Mouse (Mus musculus): ENCODE results near the gene Kazn. TPM values are rescaled to one million over a fixed set of nuclear protein-coding genes. Genes with fewer than 3 reads are reported as not detected.

The Kazn gene
- total RNA-seq, 1 experiment: 14.0 TPM

- Histone ChIP-seq H3K27ac (ENCODE audit: insufficient read depth, low read depth, low read length, poor library complexity, severe bottlenecking) (no peak overlapping the region), H3K4me1 (ENCODE audit: control insufficient read depth in 2 of 2, insufficient read depth in 2 of 2, low read length in 2 of 2, poor library complexity in 1 of 2) (peaks cover 16 to 33% of the 10 kb centered on the region in 2 experiments; a peak in 3 of 4 replicates), H3K9me3 (ENCODE audit: control insufficient read depth, insufficient read depth, low read depth, low read length) (no peaks in the 10 kb centered on the region), H3K4me3 (ENCODE audit: insufficient read depth in 1 of 2, low read depth in 1 of 2, low read length in 2 of 2, poor library complexity in 1 of 2, severe bottlenecking in 1 of 2) (no peak overlapping the region), H3K9ac (ENCODE audit: insufficient read depth, low read depth, low read length, poor library complexity, severe bottlenecking) (no peak overlapping the region), H3K36me3 (ENCODE audit: control insufficient read depth, insufficient read depth, low read length, poor library complexity, severe bottlenecking) (peaks cover 9% of the 10 kb centered on the region; the same call in 1 of the 2 replicates)
- TF ChIP-seq ZC3H11A (IDR thresholded peaks at IDR 0.05; ENCODE audit: borderline replicate concordance, low read depth, low read length): no peak
- TF ChIP-seq HCFC1 (IDR thresholded peaks at IDR 0.05; ENCODE audit: borderline replicate concordance, insufficient read depth, low read length): no peak
- TF ChIP-seq CHD2 (IDR thresholded peaks at IDR 0.05; ENCODE audit: low read depth, low read length): no peak
- TF ChIP-seq ZNF384 (IDR thresholded peaks at IDR 0.05; ENCODE audit: low read depth, low read length): no peak
- TF ChIP-seq MAFK (IDR thresholded peaks at IDR 0.05; ENCODE audit: insufficient read depth, low read depth, low read length): no peak
- no peak for DNase-seq (ENCODE audit: low read depth, low spot score)
- in situ Hi-C loops (cut with MboI; ENCODE audit: low sequenced_read_pairs in 2 of 2, unreplicated experiment in 2 of 2): no loop called here
Measured at GRCm38 (mm10) chr4:142236681-142237080, 2.5 kb downstream of the Kazn start.

DNA sequence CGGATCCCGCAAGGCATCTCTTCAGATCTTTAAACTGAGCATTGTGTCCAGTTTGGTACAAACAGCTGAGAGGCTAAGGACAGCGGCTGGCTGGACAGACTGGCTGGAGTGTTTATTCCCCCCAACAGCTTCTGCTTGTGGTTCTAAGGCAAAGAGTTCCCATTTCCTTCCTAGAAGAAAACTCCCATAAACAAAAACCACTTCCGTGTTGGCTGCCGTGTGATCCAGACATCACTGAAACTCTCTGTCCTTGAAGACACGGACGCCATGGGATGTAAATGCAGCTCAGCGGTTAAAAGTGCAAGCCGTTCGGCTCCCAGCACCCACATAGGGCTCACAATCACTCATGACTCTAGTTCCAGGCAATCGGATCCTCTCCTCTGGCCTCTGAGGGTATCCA, 3.8 kb downstream of the Kazn start:
- in situ Hi-C loops (cut with MboI; ENCODE audit: low sequenced_read_pairs in 2 of 2, unreplicated experiment in 2 of 2): no loop called here
- H3K27ac ChIP-seq (ENCODE audit: insufficient read depth, low read depth, low read length, poor library complexity, severe bottlenecking): peak overlapping the region; percentile 18; the same call in 1 of the 2 replicates
- H3K36me3 ChIP-seq (ENCODE audit: control insufficient read depth, insufficient read depth, low read length, poor library complexity, severe bottlenecking): peaks cover 11% of the 10 kb centered on the region; the same call in 1 of the 2 replicates
- DNase-seq (ENCODE audit: low read depth, low spot score): no peak
- H3K4me1 ChIP-seq (ENCODE audit: control insufficient read depth in 2 of 2, insufficient read depth in 2 of 2, low read length in 2 of 2, poor library complexity in 1 of 2): peaks cover 16 to 38% of the 10 kb centered on the region in 2 experiments; a peak in 3 of 4 replicates
- TF ChIP-seq HCFC1 (IDR thresholded peaks at IDR 0.05; ENCODE audit: borderline replicate concordance, insufficient read depth, low read length): no peak
- no peak for TF ChIP-seq MAFK (IDR thresholded peaks at IDR 0.05; ENCODE audit: insufficient read depth, low read depth, low read length)
- no peak for TF ChIP-seq ZNF384 (IDR thresholded peaks at IDR 0.05; ENCODE audit: low read depth, low read length)
- no peak for TF ChIP-seq CHD2 (IDR thresholded peaks at IDR 0.05; ENCODE audit: low read depth, low read length)
- TF ChIP-seq ZC3H11A (IDR thresholded peaks at IDR 0.05; ENCODE audit: borderline replicate concordance, low read depth, low read length): no peak
- no peaks in the 10 kb centered on the region for H3K9me3 ChIP-seq (ENCODE audit: control insufficient read depth, insufficient read depth, low read depth, low read length)
- no peak overlapping the region for H3K9ac ChIP-seq (ENCODE audit: insufficient read depth, low read depth, low read length, poor library complexity, severe bottlenecking)
- peak overlapping the region in 1 of 2 experiments; percentile 6; a peak in 1 of 4 replicates for H3K4me3 ChIP-seq (ENCODE audit: insufficient read depth in 1 of 2, low read depth in 1 of 2, low read length in 2 of 2, poor library complexity in 1 of 2, severe bottlenecking in 1 of 2)

GRCm38 (mm10) chr4:142234828-142235227, 4.4 kb downstream of the Kazn start:
- in situ Hi-C loops (cut with MboI; ENCODE audit: low sequenced_read_pairs in 2 of 2, unreplicated experiment in 2 of 2): no loop called here

DNA sequence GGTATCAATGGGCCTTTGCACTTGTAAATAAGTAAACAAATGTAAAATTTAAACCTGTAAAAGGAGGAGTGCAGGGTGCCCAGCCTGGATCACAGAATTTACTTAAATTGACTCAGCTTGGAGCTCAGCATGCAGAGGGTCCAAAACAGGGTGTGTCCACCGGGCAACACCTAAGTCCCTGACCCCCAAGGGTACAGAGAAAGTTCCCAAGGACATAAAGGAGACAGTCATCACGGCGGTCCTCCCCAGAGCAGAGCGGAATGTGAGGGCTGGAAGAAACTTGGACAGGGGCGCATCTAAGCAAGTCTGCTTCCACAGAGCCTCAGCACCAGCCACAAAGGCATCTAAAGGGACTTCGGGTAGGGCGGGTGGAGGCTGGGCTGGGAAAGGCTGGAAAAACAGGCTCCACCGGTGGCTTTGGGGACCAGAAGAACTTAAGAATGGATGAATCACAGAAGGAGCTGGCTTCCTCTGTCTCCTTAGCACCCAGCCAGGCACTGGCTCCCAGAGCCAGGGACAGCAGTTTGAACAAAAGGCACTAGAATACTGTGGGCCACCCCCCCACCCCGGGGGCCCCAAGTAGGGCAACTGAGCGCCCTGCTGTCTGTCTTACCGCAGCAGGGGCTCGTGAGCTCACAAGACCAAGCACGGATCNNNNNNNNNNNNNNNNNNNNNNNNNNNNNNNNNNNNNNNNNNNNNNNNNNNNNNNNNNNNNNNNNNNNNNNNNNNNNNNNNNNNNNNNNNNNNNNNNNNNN, 10.2 kb downstream of the Kazn start:
- in situ Hi-C loops (cut with MboI; ENCODE audit: low sequenced_read_pairs in 2 of 2, unreplicated experiment in 2 of 2): no loop called here
- H3K27ac ChIP-seq (ENCODE audit: insufficient read depth, low read depth, low read length, poor library complexity, severe bottlenecking): peak overlapping the region; percentile 34
- H3K4me1 ChIP-seq (ENCODE audit: control insufficient read depth in 2 of 2, insufficient read depth in 2 of 2, low read length in 2 of 2, poor library complexity in 1 of 2): peaks cover 10 to 32% of the 10 kb centered on the region in 2 experiments; a peak in 3 of 4 replicates
- H3K9ac ChIP-seq (ENCODE audit: insufficient read depth, low read depth, low read length, poor library complexity, severe bottlenecking): no peak overlapping the region
- no peaks in the 10 kb centered on the region for H3K9me3 ChIP-seq (ENCODE audit: control insufficient read depth, insufficient read depth, low read depth, low read length)
- DNase-seq (ENCODE audit: low read depth, low spot score): no peak
- no peak overlapping the region for H3K4me3 ChIP-seq (ENCODE audit: insufficient read depth in 1 of 2, low read depth in 1 of 2, low read length in 2 of 2, poor library complexity in 1 of 2, severe bottlenecking in 1 of 2)
- TF ChIP-seq CHD2 (IDR thresholded peaks at IDR 0.05; ENCODE audit: low read depth, low read length) (no peak), MAFK (IDR thresholded peaks at IDR 0.05; ENCODE audit: insufficient read depth, low read depth, low read length) (no peak)
- H3K36me3 ChIP-seq (ENCODE audit: control insufficient read depth, insufficient read depth, low read length, poor library complexity, severe bottlenecking): peaks cover 9% of the 10 kb centered on the region; the same call in 1 of the 2 replicates

More at GRCm38 (mm10) chr4:142234828-142235227, 4.4 kb downstream of the Kazn start:
- Histone ChIP-seq H3K4me1 (ENCODE audit: control insufficient read depth in 2 of 2, insufficient read depth in 2 of 2, low read length in 2 of 2, poor library complexity in 1 of 2) (peaks cover 18 to 37% of the 10 kb centered on the region in 2 experiments; a peak in 3 of 4 replicates), H3K27ac (ENCODE audit: insufficient read depth, low read depth, low read length, poor library complexity, severe bottlenecking) (no peak overlapping the region; the same call in 1 of the 2 replicates), H3K9ac (ENCODE audit: insufficient read depth, low read depth, low read length, poor library complexity, severe bottlenecking) (no peak overlapping the region), H3K36me3 (ENCODE audit: control insufficient read depth, insufficient read depth, low read length, poor library complexity, severe bottlenecking) (peaks cover 11% of the 10 kb centered on the region; the same call in 1 of the 2 replicates), H3K4me3 (ENCODE audit: insufficient read depth in 1 of 2, low read depth in 1 of 2, low read length in 2 of 2, poor library complexity in 1 of 2, severe bottlenecking in 1 of 2) (peak overlapping the region in 1 of 2 experiments; percentile 6; a peak in 1 of 4 replicates), H3K9me3 (ENCODE audit: control insufficient read depth, insufficient read depth, low read depth, low read length) (no peaks in the 10 kb centered on the region)
- TF ChIP-seq HCFC1 (IDR thresholded peaks at IDR 0.05; ENCODE audit: borderline replicate concordance, insufficient read depth, low read length) (no peak), ZC3H11A (IDR thresholded peaks at IDR 0.05; ENCODE audit: borderline replicate concordance, low read depth, low read length) (no peak), CHD2 (IDR thresholded peaks at IDR 0.05; ENCODE audit: low read depth, low read length) (no peak), MAFK (IDR thresholded peaks at IDR 0.05; ENCODE audit: insufficient read depth, low read depth, low read length) (no peak), ZNF384 (IDR thresholded peaks at IDR 0.05; ENCODE audit: low read depth, low read length) (no peak)
- peak; percentile 60 for DNase-seq (ENCODE audit: low read depth, low spot score)

Measured in ES-E14 (cell line).